Comparison of ENCODE assay signal across 17 mouse cellular contexts in genomic region chr11:96730327-96730726, GRCm38 (mm10). TPM values are rescaled to one million over a fixed set of nuclear protein-coding genes. Genes with fewer than 3 reads are reported as not detected.
DNase-seq lines count a peak whose midpoint lies in the region; ATAC-seq and TF ChIP-seq lines count a peak whose summit lies in the region.
"Had no signal": no experiment of that assay in that cellular context is flagged by ENCODE, and none has a peak within 500 bp of the region (broad histone marks: within the 10 kb centered on the region; RNA-seq: fewer than 3 reads in every experiment).

No protein-coding gene starts in this region.

- no peak overlapping the region for H3K4me3 ChIP-seq in forebrain, embryonic 12.5 days (replicated peaks)
- H3K4me3 ChIP-seq in forebrain, embryonic 11.5 days (ENCODE audit: low read depth, low read length) = no peak overlapping the region
- H3K4me3 ChIP-seq in hindbrain, embryonic 11.5 days (ENCODE audit: low read depth, low read length) = no peak overlapping the region
- H3K4me3 ChIP-seq in midbrain, postnatal 0 days (ENCODE audit: low read depth, low read length) = no peak overlapping the region
- no peak overlapping the region for H3K4me3 ChIP-seq in heart, adult 2 months
- H3K4me3 ChIP-seq: heart, embryonic 10.5 days; intestine, embryonic 15.5 days; limb, embryonic 15.5 days had no signal

- no peak for TF ChIP-seq CTCF in midbrain, postnatal 0 days (IDR thresholded peaks at IDR 0.05)
- TF ChIP-seq CTCF in heart, adult 2 months (IDR thresholded peaks at IDR 0.05) = no peak

- no peak for TF ChIP-seq POLR2A in heart, adult 2 months (IDR thresholded peaks at IDR 0.05; ENCODE audit: insufficient read depth, low read depth, low read length)

- TF ChIP-seq EP300 in heart, adult 2 months (IDR thresholded peaks at IDR 0.05; ENCODE audit: insufficient read depth, low read depth, low read length) = no peak

- no peaks in the 10 kb centered on the region for H3K36me3 ChIP-seq in forebrain, embryonic 12.5 days (replicated peaks)
- H3K36me3 ChIP-seq in forebrain, embryonic 11.5 days (ENCODE audit: control insufficient read depth, insufficient read depth, low read length) = no peaks in the 10 kb centered on the region
- H3K36me3 ChIP-seq in hindbrain, embryonic 11.5 days (ENCODE audit: control insufficient read depth, insufficient read depth, low read length) = no peaks in the 10 kb centered on the region
- H3K36me3 ChIP-seq in midbrain, postnatal 0 days (ENCODE audit: insufficient read depth, low read length) = no peaks in the 10 kb centered on the region
- no peaks in the 10 kb centered on the region for H3K36me3 ChIP-seq in heart, adult 2 months (ENCODE audit: control insufficient read depth, insufficient read depth, low read length)
- H3K36me3 ChIP-seq: heart, embryonic 10.5 days; intestine, embryonic 15.5 days; limb, embryonic 15.5 days had no signal

- peak overlapping the region; percentile 3; the same call in 1 of the 2 replicates for H3K27ac ChIP-seq in forebrain, embryonic 12.5 days
- H3K27ac ChIP-seq in forebrain, embryonic 11.5 days (ENCODE audit: low read depth, low read length) = no peak overlapping the region
- peak overlapping the region; percentile 52 for H3K27ac ChIP-seq in hindbrain, embryonic 11.5 days (ENCODE audit: low read depth, low read length)
- H3K27ac ChIP-seq in midbrain, postnatal 0 days (ENCODE audit: low read depth, low read length) = no peak overlapping the region
- H3K27ac ChIP-seq in heart, adult 2 months = no peak overlapping the region
- H3K27ac ChIP-seq: heart, embryonic 10.5 days; intestine, embryonic 15.5 days; limb, embryonic 15.5 days had no signal

- no peak overlapping the region for H3K9ac ChIP-seq in forebrain, embryonic 12.5 days
- H3K9ac ChIP-seq in forebrain, embryonic 11.5 days (ENCODE audit: low read length) = no peak overlapping the region
- no peak overlapping the region for H3K9ac ChIP-seq in hindbrain, embryonic 11.5 days (ENCODE audit: low read depth, low read length)
- H3K9ac ChIP-seq in midbrain, postnatal 0 days (replicated peaks; ENCODE audit: low read length, poor library complexity, severe bottlenecking) = no peak overlapping the region
- no peak overlapping the region for H3K9ac ChIP-seq in heart, adult 2 months (ENCODE audit: low read depth, low read length)
- H3K9ac ChIP-seq: intestine, embryonic 15.5 days; limb, embryonic 15.5 days; liver, postnatal 0 days had no signal

- WGBS in forebrain, embryonic 12.5 days = 78% methylated on average over 5 of the region's 5 CpGs
- 89% methylated on average over 5 of the region's 5 CpGs for WGBS in forebrain, embryonic 11.5 days
- 68% methylated on average over 5 of the region's 5 CpGs for WGBS in hindbrain, embryonic 11.5 days
- WGBS in midbrain, postnatal 0 days = 39% methylated on average over 5 of the region's 5 CpGs
- WGBS in heart, adult 2 months = 70% methylated on average over 5 of the region's 5 CpGs

- no peaks in the 10 kb centered on the region for H3K9me3 ChIP-seq in forebrain, embryonic 12.5 days
- no peaks in the 10 kb centered on the region for H3K9me3 ChIP-seq in forebrain, embryonic 11.5 days (ENCODE audit: control insufficient read depth, low read length)
- no peaks in the 10 kb centered on the region for H3K9me3 ChIP-seq in hindbrain, embryonic 11.5 days (ENCODE audit: control insufficient read depth, low read length)
- no peaks in the 10 kb centered on the region for H3K9me3 ChIP-seq in midbrain, postnatal 0 days (ENCODE audit: low read length)
- H3K9me3 ChIP-seq: heart, embryonic 10.5 days; intestine, embryonic 15.5 days; limb, embryonic 15.5 days had no signal

- intact Hi-C loops in left cerebral cortex, postnatal 4 days (cut with DNase I) = no loop called here
- intact Hi-C loops in left cerebral cortex, postnatal 14 days (cut with DNase I) = no loop called here
- intact Hi-C loops in heart, adult 2 months (cut with DNase I) = no loop called here

- peaks cover 14% of the 10 kb centered on the region for H3K27me3 ChIP-seq in forebrain, embryonic 12.5 days
- 0 out of 2 replicates have a peak, but pooled peaks cover 2% of the 10 kb centered on the region for H3K27me3 ChIP-seq in forebrain, embryonic 11.5 days (ENCODE audit: control insufficient read depth, insufficient read depth, low read length)
- H3K27me3 ChIP-seq in hindbrain, embryonic 11.5 days (ENCODE audit: control insufficient read depth, insufficient read depth, low read length) = no peaks in the 10 kb centered on the region
- H3K27me3 ChIP-seq in midbrain, postnatal 0 days (ENCODE audit: insufficient read depth, low read length) = no peaks in the 10 kb centered on the region
- H3K27me3 ChIP-seq in heart, adult 2 months (ENCODE audit: control insufficient read depth, insufficient read depth, low read length) = no peaks in the 10 kb centered on the region
- H3K27me3 ChIP-seq: intestine, embryonic 15.5 days; limb, embryonic 15.5 days had no signal

- H3K4me2 ChIP-seq in forebrain, embryonic 12.5 days = no peak overlapping the region
- no peak overlapping the region for H3K4me2 ChIP-seq in forebrain, embryonic 11.5 days (ENCODE audit: low read depth, low read length, severe bottlenecking)
- H3K4me2 ChIP-seq in hindbrain, embryonic 11.5 days (replicated peaks; ENCODE audit: low read depth, low read length) = no peak overlapping the region
- no peak overlapping the region for H3K4me2 ChIP-seq in midbrain, postnatal 0 days (ENCODE audit: low read depth, low read length, poor library complexity, severe bottlenecking)
- H3K4me2 ChIP-seq: intestine, embryonic 15.5 days; limb, embryonic 15.5 days had no signal

- H3K79me2 ChIP-seq in heart, adult 2 months (replicated peaks; ENCODE audit: control insufficient read depth, insufficient read depth, low read length) = no peaks in the 10 kb centered on the region

- DNase-seq in forebrain, embryonic 11.5 days (ENCODE audit: low spot score) = no peak
- DNase-seq in left cerebral cortex, postnatal 4 days = peak; percentile 73
- DNase-seq in left cerebral cortex, postnatal 14 days (ENCODE audit: low spot score in 2 of 2) = no peak
- DNase-seq in hindbrain, embryonic 11.5 days (ENCODE audit: low spot score) = peak; percentile 16
- DNase-seq in midbrain, postnatal 0 days (ENCODE audit: low spot score) = peak; percentile 60
- DNase-seq in heart, adult 2 months = no peak
- DNase-seq: cerebellum, adult 11-12 months; gastrocnemius, postnatal 25 days; heart, postnatal 14 days; liver, postnatal 0 days; lung, postnatal 4 days; right cerebral cortex, postnatal 25 days had no signal

- no peak for ATAC-seq in forebrain, embryonic 12.5 days (ENCODE audit: low FRiP score)
- no peak for ATAC-seq in forebrain, embryonic 11.5 days (replicated peaks; ENCODE audit: low FRiP score)
- ATAC-seq in hindbrain, embryonic 11.5 days (ENCODE audit: low FRiP score) = no peak
- no peak for ATAC-seq in midbrain, postnatal 0 days (ENCODE audit: low FRiP score)
- ATAC-seq in activated CD4-positive, CD25-positive, alpha-beta regulatory T cell, adult 4 months = no peak
- ATAC-seq: intestine, embryonic 15.5 days; liver, postnatal 0 days had no signal

- H3K4me1 ChIP-seq in forebrain, embryonic 12.5 days = peaks cover 40% of the 10 kb centered on the region
- H3K4me1 ChIP-seq in forebrain, embryonic 11.5 days (replicated peaks; ENCODE audit: control insufficient read depth, insufficient read depth, low read length) = peaks cover 2% of the 10 kb centered on the region
- H3K4me1 ChIP-seq in hindbrain, embryonic 11.5 days (replicated peaks; ENCODE audit: control insufficient read depth, insufficient read depth, low read length) = peaks cover 4% of the 10 kb centered on the region
- H3K4me1 ChIP-seq in midbrain, postnatal 0 days (ENCODE audit: insufficient read depth, low read length) = no peaks in the 10 kb centered on the region
- H3K4me1 ChIP-seq in heart, adult 2 months (ENCODE audit: control insufficient read depth, insufficient read depth, low read length) = no peaks in the 10 kb centered on the region
- H3K4me1 ChIP-seq: limb, embryonic 15.5 days had no signal

RNA-seq across cellular contexts. Expression of gene Snx11, which starts 47.0 kb away (rescaled TPM):
- 31.0 and 40.3 TPM in 2 replicates for polyA plus RNA-seq in forebrain, embryonic 12.5 days (2016; fragmentation: Nextera tagmentation; extraction: Ambion mirVana)
- polyA plus RNA-seq in forebrain, embryonic 11.5 days (2014; fragmentation: Nextera tagmentation; extraction: Ambion mirVana) = 17.5 and 26.9 TPM in 2 replicates
- total RNA-seq in left cerebral cortex, postnatal 4 days (2021) = 10 to 100 TPM; 46.3 to 50.4 TPM
- total RNA-seq in left cerebral cortex, postnatal 14 days (2021) = 10 to 100 TPM; 39.0 to 44.2 TPM
- polyA plus RNA-seq in hindbrain, embryonic 11.5 days (2014; fragmentation: Nextera tagmentation; extraction: Ambion mirVana) = 13.8 and 14.4 TPM in 2 replicates
- total RNA-seq in midbrain, postnatal 0 days (2014; rRNA removed) = 61.6 and 61.9 TPM in 2 replicates
- polyA plus RNA-seq in midbrain, postnatal 0 days (2015; fragmentation: Nextera tagmentation; extraction: Ambion mirVana) = 36.6 and 38.9 TPM in 2 replicates
- 10 to 100 TPM; 11.6 to 12.5 TPM for total RNA-seq in heart, adult 2 months (2021)
- 11.1 and 16.2 TPM in 2 replicates for polyA plus RNA-seq in heart, adult 2 months (2012; rRNA removed)
- polyA plus RNA-seq in activated CD4-positive, CD25-positive, alpha-beta regulatory T cell, adult 4 months (2017; shearing (Covaris generic)) = 10 to 100 TPM; 15.4 to 21.8 TPM

RNA-seq across cellular contexts. Expression of gene Cbx1, which starts 58.6 kb away (rescaled TPM):
- polyA plus RNA-seq in forebrain, embryonic 12.5 days (2016; fragmentation: Nextera tagmentation; extraction: Ambion mirVana) = 168 and 172 TPM in 2 replicates
- 140 and 150 TPM in 2 replicates for polyA plus RNA-seq in forebrain, embryonic 11.5 days (2014; fragmentation: Nextera tagmentation; extraction: Ambion mirVana)
- 10 to 100 TPM; 79.3 to 79.5 TPM for total RNA-seq in left cerebral cortex, postnatal 4 days (2021)
- total RNA-seq in left cerebral cortex, postnatal 14 days (2021) = 10 to 100 TPM; 47.0 to 50.1 TPM
- 147 and 158 TPM in 2 replicates for polyA plus RNA-seq in hindbrain, embryonic 11.5 days (2014; fragmentation: Nextera tagmentation; extraction: Ambion mirVana)
- total RNA-seq in midbrain, postnatal 0 days (2014; rRNA removed) = 29.0 and 38.1 TPM in 2 replicates
- polyA plus RNA-seq in midbrain, postnatal 0 days (2015; fragmentation: Nextera tagmentation; extraction: Ambion mirVana) = 47.6 and 53.2 TPM in 2 replicates
- total RNA-seq in heart, adult 2 months (2021) = 10 to 100 TPM; 34.8 to 36.9 TPM
- 8.4 and 11.1 TPM in 2 replicates for polyA plus RNA-seq in heart, adult 2 months (2012; rRNA removed)
- polyA plus RNA-seq in activated CD4-positive, CD25-positive, alpha-beta regulatory T cell, adult 4 months (2017; shearing (Covaris generic)) = 10 to 100 TPM; 56.8 to 60.2 TPM

Comparison
In these comparisons a context has a peak if more than half of its experiments do, and no peak if none do; other contexts are left out.
1. H3K27ac ChIP-seq: peak in forebrain, embryonic 12.5 days (single experiment) and hindbrain, embryonic 11.5 days (single experiment); none in forebrain, embryonic 11.5 days (single experiment), midbrain, postnatal 0 days (single experiment) and heart, adult 2 months (single experiment).
2. DNase-seq: peak in left cerebral cortex, postnatal 4 days (single experiment), hindbrain, embryonic 11.5 days (single experiment) and midbrain, postnatal 0 days (single experiment); none in forebrain, embryonic 11.5 days (single experiment), left cerebral cortex, postnatal 14 days (0 of 2) and heart, adult 2 months (0 of 2).